Mouse (Mus musculus) hindbrain, embryonic 16.5 days (tissue): Measurements from ENCODE around the gene Stk16. TPM values are rescaled to one million over a fixed set of nuclear protein-coding genes. Genes with fewer than 3 reads are reported as not detected.
A peak's percentile ranks its signal among the peaks of the same experiment; 100 is the strongest.

ENCODE experiments used
- ATAC-seq: fragments of 200-750 bp; cut with Nextera tagmentation; 2 replicates; pipeline ENCODE4 v1.8.0; 2017; ENCODE audit warnings: moderate TSS enrichment, moderate library complexity
- H3K27ac ChIP-seq: fragments of 300-500 bp; sonication (generic); 2 replicates; pipeline ENCODE4 v1.5.1; 2014; ENCODE audit warnings: low read depth, mild to moderate bottlenecking, control low read depth, low read length, moderate library complexity
- H3K27me3 ChIP-seq: fragments of 300-500 bp; sonication (generic); replicated peaks from 2 replicates; pipeline ENCODE4 v1.6.1; 2014; ENCODE audit warnings: low read length; ENCODE audit not compliant: control insufficient read depth, insufficient read depth
- H3K36me3 ChIP-seq: fragments of 300-500 bp; sonication (generic); 2 replicates; pipeline ENCODE4 v1.6.1; 2014; ENCODE audit warnings: mild to moderate bottlenecking, low read length, moderate library complexity, mixed read lengths; ENCODE audit not compliant: control insufficient read depth, insufficient read depth
- H3K4me1 ChIP-seq: fragments of 300-500 bp; sonication (generic); 2 replicates; pipeline ENCODE4 v1.6.1; 2014; ENCODE audit warnings: low read depth, low read length; ENCODE audit not compliant: control insufficient read depth, insufficient read depth
- H3K4me2 ChIP-seq: fragments of 300-500 bp; sonication (generic); 2 replicates; pipeline ENCODE4 v1.6.1; 2014; ENCODE audit warnings: mild to moderate bottlenecking, low read length, control low read depth, moderate library complexity
- H3K4me3 ChIP-seq: fragments of 300-500 bp; sonication (generic); 2 replicates; pipeline ENCODE4 v1.5.1; 2014; ENCODE audit warnings: mild to moderate bottlenecking, low read length, control low read depth, moderate library complexity
- H3K9ac ChIP-seq: fragments of 300-500 bp; sonication (generic); 2 replicates; pipeline ENCODE4 v1.6.1; 2014; ENCODE audit warnings: low read depth, mild to moderate bottlenecking, control low read depth, low read length, moderate library complexity
- H3K9me3 ChIP-seq: fragments of 300-500 bp; sonication (generic); 2 replicates; pipeline ENCODE4 v1.6.1; 2014; ENCODE audit warnings: mild to moderate bottlenecking, low read length, moderate library complexity; ENCODE audit not compliant: control insufficient read depth
- WGBS: fragments of 180-500 bp; shearing (Covaris S2); extraction: QIAGEN DNeasy Blood & Tissue Kit; methylation state at CpG from one replicate; pipeline ENCODE4 v1.1.7; 2014; 5-methylcytosine and 5-hydroxymethylcytosine counted together
- polyA plus RNA-seq: library from polyadenylated mRNA; unstranded; fragments of >200 nt; fragmentation: Nextera tagmentation; extraction: Ambion mirVana; gene quantifications from 2 replicates; pipeline ENCODE4 v1.2.1, GENCODE M21; 2015

Stk16 gene
- polyA plus RNA-seq, 1 experiment from 2014 or later = 144 TPM

- Histone ChIP-seq H3K4me2 (peak overlapping the region; percentile 89), H3K36me3 (peaks cover 8% of the 10 kb centered on the region), H3K27ac (no peak overlapping the region; the same call in 1 of the 2 replicates), H3K4me3 (peak overlapping the region; percentile 56), H3K27me3 (peaks cover 16% of the 10 kb centered on the region), H3K9ac (peak overlapping the region; percentile 66), H3K4me1 (peaks cover 9% of the 10 kb centered on the region), H3K9me3 (no peaks in the 10 kb centered on the region)
- under 1% methylated on average over 22 of the region's 24 CpGs for WGBS
- peak; percentile 90 for ATAC-seq
These were observed 8.4 kb downstream of the Stk16 start for GRCm38 (mm10) chr1:75219078-75219477.

- H3K27ac ChIP-seq = no peak within 1 kb of the TSS; the same call in 1 of the 2 replicates
- H3K4me3 ChIP-seq = peak within 1 kb of the TSS; percentile 56
- peaks cover 4% of the 10 kb centered on the region for H3K36me3 ChIP-seq
- H3K9me3 ChIP-seq = no peaks in the 10 kb centered on the region
- H3K27me3 ChIP-seq = peaks cover 16% of the 10 kb centered on the region
- under 1% methylated on average over 34 of the region's 34 CpGs for WGBS
- H3K4me2 ChIP-seq = peak within 1 kb of the TSS; percentile 89
- peak; percentile 53 for ATAC-seq
- peaks cover 9% of the 10 kb centered on the region for H3K4me1 ChIP-seq
- H3K9ac ChIP-seq = peak within 1 kb of the TSS; percentile 66
These were observed 8.9 kb downstream of the Stk16 start, which contains the start of gene Tuba4a for GRCm38 (mm10) chr1:75219531-75219930. Gene Tuba4a (minus strand): TSS chr1:75219865.

GRCm38 (mm10) chr1:75221538-75221937, 10.9 kb downstream of the Stk16 start:
- no peak for ATAC-seq
- Histone ChIP-seq H3K4me3 (no peak overlapping the region), H3K9ac (no peak overlapping the region), H3K9me3 (no peaks in the 10 kb centered on the region), H3K36me3 (no peaks in the 10 kb centered on the region), H3K4me1 (peaks cover 9% of the 10 kb centered on the region), H3K27me3 (peaks cover 16% of the 10 kb centered on the region), H3K4me2 (no peak overlapping the region), H3K27ac (no peak overlapping the region)
- 79% methylated on average over 3 of the region's 3 CpGs for WGBS

- no peak overlapping the region for H3K27ac ChIP-seq
- ATAC-seq = no peak
- no peak overlapping the region for H3K4me2 ChIP-seq
- 82% methylated on average over 6 of the region's 6 CpGs for WGBS
- H3K36me3 ChIP-seq = no peaks in the 10 kb centered on the region
- H3K4me3 ChIP-seq = no peak overlapping the region
- H3K9ac ChIP-seq = no peak overlapping the region
- no peaks in the 10 kb centered on the region for H3K9me3 ChIP-seq
- peaks cover 9% of the 10 kb centered on the region for H3K4me1 ChIP-seq
- peaks cover 9% of the 10 kb centered on the region for H3K27me3 ChIP-seq
These were observed 12.3 kb downstream of the Stk16 start for GRCm38 (mm10) chr1:75222926-75223325.

- Histone ChIP-seq H3K9me3 (no peaks in the 10 kb centered on the region), H3K9ac (no peak overlapping the region), H3K27ac (no peak overlapping the region), H3K4me2 (no peak overlapping the region), H3K27me3 (peaks cover 9% of the 10 kb centered on the region), H3K4me1 (peaks cover 4% of the 10 kb centered on the region), H3K4me3 (no peak overlapping the region), H3K36me3 (no peaks in the 10 kb centered on the region)
- ATAC-seq = no peak
- WGBS = 80% methylated on average over 6 of the region's 6 CpGs
These were observed 12.9 kb downstream of the Stk16 start for GRCm38 (mm10) chr1:75223532-75223931.

- no peaks in the 10 kb centered on the region for H3K9me3 ChIP-seq
- no peak overlapping the region for H3K4me3 ChIP-seq
- WGBS = 60% methylated on average over 3 of the region's 3 CpGs
- no peak overlapping the region for H3K27ac ChIP-seq
- no peaks in the 10 kb centered on the region for H3K36me3 ChIP-seq
- no peak overlapping the region for H3K4me2 ChIP-seq
- H3K27me3 ChIP-seq = peaks cover 7% of the 10 kb centered on the region
- H3K9ac ChIP-seq = no peak overlapping the region
- H3K4me1 ChIP-seq = no peaks in the 10 kb centered on the region
- ATAC-seq = no peak
These were observed 14.8 kb downstream of the Stk16 start for GRCm38 (mm10) chr1:75225473-75225872.

- no peak for ATAC-seq
- no peaks in the 10 kb centered on the region for H3K4me1 ChIP-seq
- no peaks in the 10 kb centered on the region for H3K36me3 ChIP-seq
- no peaks in the 10 kb centered on the region for H3K9me3 ChIP-seq
- H3K4me3 ChIP-seq = no peak overlapping the region
- H3K4me2 ChIP-seq = no peak overlapping the region
- 88% methylated on average over 2 of the region's 2 CpGs for WGBS
- no peak overlapping the region for H3K9ac ChIP-seq
- no peak overlapping the region for H3K27ac ChIP-seq
- peaks cover under 1% of the 10 kb centered on the region; the same call in 1 of the 2 replicates for H3K27me3 ChIP-seq
These were observed 15.5 kb downstream of the Stk16 start for GRCm38 (mm10) chr1:75226138-75226537.

- Histone ChIP-seq H3K9me3 (no peaks in the 10 kb centered on the region), H3K4me2 (no peak overlapping the region), H3K4me3 (no peak overlapping the region), H3K36me3 (no peaks in the 10 kb centered on the region), H3K9ac (no peak overlapping the region), H3K27me3 (no peaks in the 10 kb centered on the region), H3K27ac (no peak overlapping the region), H3K4me1 (no peaks in the 10 kb centered on the region)
- WGBS = 78% methylated on average over 1 of the region's 1 CpGs
- ATAC-seq = no peak
These were observed 17.0 kb downstream of the Stk16 start for GRCm38 (mm10) chr1:75227653-75228052.

- no peaks in the 10 kb centered on the region for H3K27me3 ChIP-seq
- H3K36me3 ChIP-seq = no peaks in the 10 kb centered on the region
- 73% methylated on average over 4 of the region's 4 CpGs for WGBS
- H3K9me3 ChIP-seq = no peaks in the 10 kb centered on the region
- H3K9ac ChIP-seq = no peak overlapping the region
- no peak for ATAC-seq
- H3K27ac ChIP-seq = no peak overlapping the region
- no peak overlapping the region for H3K4me3 ChIP-seq
- no peaks in the 10 kb centered on the region for H3K4me1 ChIP-seq
- H3K4me2 ChIP-seq = no peak overlapping the region
These were observed 18.5 kb downstream of the Stk16 start for GRCm38 (mm10) chr1:75229158-75229557.
